Mouse (Mus musculus) G1E (cell line): ENCODE results near the gene Shank3.

Source experiments
- CTCF ChIP-seq: IDR thresholded peaks from 2 replicates; pipeline ENCODE4 v1.5.1; 2012; ENCODE audit warnings: low read depth, low read length, inconsistent platforms, mixed read lengths
- GATA1 ChIP-seq: IDR thresholded peaks from 2 replicates; pipeline ENCODE4 v1.6.1; 2012; ENCODE audit warnings: borderline replicate concordance, low read length, inconsistent platforms, mixed read lengths
- GATA2 ChIP-seq: IDR thresholded peaks from 2 replicates; pipeline ENCODE4 v1.6.1; 2012; ENCODE audit warnings: low read depth, low read length, inconsistent platforms, borderline replicate concordance
- POLR2AphosphoS5 ChIP-seq: IDR thresholded peaks from 2 replicates; pipeline ENCODE4 v1.6.1; 2012; ENCODE audit warnings: low read depth, low read length, inconsistent platforms; ENCODE audit not compliant: insufficient replicate concordance

- TF ChIP-seq CTCF (no peak), GATA1 (no peak), POLR2AphosphoS5 (no peak), GATA2 (no peak)
These were observed 22.5 kb downstream of the Shank3 start for GRCm38 (mm10) chr15:89521951-89522350.
